Mouse (Mus musculus): ENCODE measurements around the gene Bcl2.

GRCm38 (mm10) chr1:106739810-106740209 is 25.7 kb upstream of the Bcl2 start:
- TF ChIP-seq CTCF (IDR thresholded peaks at IDR 0.05; ENCODE audit: extremely low read depth, insufficient read depth, low read length), result no peak
- TF ChIP-seq POLR2A (IDR thresholded peaks at IDR 0.05; ENCODE audit: extremely low read depth, insufficient read depth, low read length), result no peak
